Mouse (Mus musculus) liver, embryonic 13.5 days (tissue): Measurements from ENCODE around the gene Hjurp. TPM values are rescaled to one million over a fixed set of nuclear protein-coding genes. Genes with fewer than 3 reads are reported as not detected.

Experiments used
- ATAC-seq: fragments of 200-750 bp; cut with Nextera tagmentation; 2 replicates; pipeline ENCODE4 v1.8.0; 2017; ENCODE audit warnings: low read depth, mild to moderate bottlenecking, moderate number of reproducible peaks, moderate library complexity
- DNase-seq: peaks from one replicate; pipeline ENCODE4 v3.0.0; 2022
- H3K27ac ChIP-seq: fragments of 300-500 bp; sonication (generic); 2 replicates; pipeline ENCODE4 v1.5.1; 2015; ENCODE audit warnings: moderate library complexity, mild to moderate bottlenecking, inconsistent platforms
- H3K27me3 ChIP-seq: fragments of 300-500 bp; sonication (generic); 2 replicates; pipeline ENCODE4 v1.6.1; 2015; ENCODE audit warnings: mild to moderate bottlenecking, inconsistent platforms
- H3K36me3 ChIP-seq: fragments of 300-500 bp; sonication (generic); 2 replicates; pipeline ENCODE4 v1.6.1; 2015; ENCODE audit warnings: mild to moderate bottlenecking, inconsistent platforms
- H3K4me1 ChIP-seq: fragments of 300-500 bp; sonication (generic); replicated peaks from 2 replicates; pipeline ENCODE4 v1.6.1; 2015; ENCODE audit warnings: inconsistent platforms
- H3K4me2 ChIP-seq: fragments of 300-500 bp; sonication (generic); 2 replicates; pipeline ENCODE4 v1.6.1; 2015; ENCODE audit warnings: inconsistent platforms, mild to moderate bottlenecking, moderate library complexity
- H3K4me3 ChIP-seq: fragments of 300-500 bp; sonication (generic); replicated peaks from 2 replicates; pipeline ENCODE4 v1.5.1; 2015; ENCODE audit warnings: mild to moderate bottlenecking, inconsistent platforms
- H3K9ac ChIP-seq: fragments of 300-500 bp; sonication (generic); 2 replicates; pipeline ENCODE4 v1.6.1; 2015; ENCODE audit warnings: mild to moderate bottlenecking, inconsistent platforms
- H3K9me3 ChIP-seq: fragments of 300-500 bp; sonication (generic); replicated peaks from 2 replicates; pipeline ENCODE4 v1.6.1; 2016; ENCODE audit warnings: inconsistent platforms
- WGBS: fragments of 180-500 bp; shearing (Covaris S2); methylation state at CpG from one replicate; pipeline ENCODE4 v1.1.7; 2015; ENCODE audit not compliant: insufficient replicate concordance; 5-methylcytosine and 5-hydroxymethylcytosine counted together
- polyA plus RNA-seq: library from polyadenylated mRNA; unstranded; fragments of >200 nt; fragmentation: Nextera tagmentation; extraction: Ambion mirVana; gene quantifications from 2 replicates; pipeline ENCODE4 v1.2.1, GENCODE M21; 2015

The Hjurp gene
- 61.0 and 69.7 TPM in 2 replicates for polyA plus RNA-seq

DNA sequence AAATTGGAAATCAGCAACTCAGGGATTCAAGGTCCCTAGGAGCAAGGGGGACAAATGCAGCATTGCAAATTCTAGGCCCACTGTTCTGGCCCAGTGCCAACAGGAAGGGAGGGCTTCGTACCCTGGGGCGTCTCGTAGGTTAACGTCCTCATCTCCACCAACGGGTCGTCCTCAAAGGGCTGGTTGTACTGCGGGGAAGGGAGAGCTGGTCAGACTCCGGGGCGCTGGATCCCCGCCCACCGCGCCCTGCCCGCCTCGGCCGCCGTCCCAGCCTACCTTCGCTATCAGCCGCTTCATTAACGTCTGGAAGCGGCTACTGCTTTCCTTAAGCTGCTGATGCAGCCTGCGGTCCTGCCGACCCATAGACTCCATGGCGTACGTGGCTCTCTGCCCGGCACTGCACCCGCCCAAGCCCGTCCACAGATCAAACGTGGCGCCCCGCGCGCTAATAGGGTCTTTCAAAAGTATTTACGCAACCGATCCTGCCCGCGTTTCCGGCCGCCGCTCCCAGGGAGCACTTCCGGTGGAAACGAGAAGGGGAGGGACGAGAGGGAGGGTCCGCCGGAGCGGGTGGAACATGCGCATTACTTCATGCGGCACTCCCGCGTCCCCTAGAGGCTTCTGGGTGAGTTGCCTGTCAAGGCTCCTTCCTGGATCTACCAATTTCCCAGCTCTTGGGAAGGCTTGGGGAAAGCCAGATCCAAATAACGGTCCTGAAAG, at the start of gene Hjurp, which contains the start of gene Trpm8:
Hjurp (minus strand) TSS at position 536 of the 720 bp plus-strand sequence.
Trpm8 (plus strand) TSS at position 564 of the 720 bp plus-strand sequence.
- 1% methylated on average over 50 of the region's 50 CpGs for WGBS

DNA sequence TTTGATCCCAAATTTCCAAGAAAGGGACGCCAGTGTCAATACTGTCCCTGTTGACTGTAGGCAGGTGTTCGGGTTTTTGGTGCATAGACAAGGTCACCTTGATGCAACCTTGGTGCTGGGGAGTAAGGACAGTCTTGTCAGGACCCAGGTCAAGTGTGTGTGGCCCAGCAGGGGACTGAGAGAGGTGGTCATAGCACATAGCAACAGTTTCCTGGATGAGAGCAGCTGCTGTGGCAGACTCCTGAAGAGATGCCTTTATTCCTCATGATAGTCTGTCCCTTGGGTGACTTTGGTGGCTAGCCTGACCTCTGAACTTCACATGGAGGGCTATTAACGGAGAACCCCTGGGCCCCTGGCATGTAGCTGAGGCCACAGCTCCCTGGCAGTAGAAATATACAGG, 45.7 kb upstream of the Hjurp start:
- Histone ChIP-seq H3K27me3 (no peaks in the 10 kb centered on the region), H3K4me3 (no peak overlapping the region), H3K9me3 (no peaks in the 10 kb centered on the region), H3K4me2 (no peak overlapping the region), H3K36me3 (no peaks in the 10 kb centered on the region), H3K27ac (no peak overlapping the region), H3K9ac (no peak overlapping the region), H3K4me1 (no peaks in the 10 kb centered on the region)
- no peak for DNase-seq
- ATAC-seq, result no peak
- WGBS, result 50% methylated on average over 3 of the region's 3 CpGs

More for the DNA sequence above, at the start of gene Hjurp, which contains the start of gene Trpm8:
- DNase-seq (peak; percentile 100), ATAC-seq (peak; percentile 92)
- peak within 1 kb of the TSS; percentile 77 for H3K9ac ChIP-seq
- peaks cover 38% of the 10 kb centered on the region for H3K36me3 ChIP-seq
- H3K4me1 ChIP-seq, result peaks cover 52% of the 10 kb centered on the region
- no peaks in the 10 kb centered on the region for H3K27me3 ChIP-seq
- peak within 1 kb of the TSS; percentile 61 for H3K4me3 ChIP-seq
- no peaks in the 10 kb centered on the region for H3K9me3 ChIP-seq
- H3K27ac ChIP-seq, result peak within 1 kb of the TSS; percentile 83
- H3K4me2 ChIP-seq, result peak within 1 kb of the TSS; percentile 60

DNA sequence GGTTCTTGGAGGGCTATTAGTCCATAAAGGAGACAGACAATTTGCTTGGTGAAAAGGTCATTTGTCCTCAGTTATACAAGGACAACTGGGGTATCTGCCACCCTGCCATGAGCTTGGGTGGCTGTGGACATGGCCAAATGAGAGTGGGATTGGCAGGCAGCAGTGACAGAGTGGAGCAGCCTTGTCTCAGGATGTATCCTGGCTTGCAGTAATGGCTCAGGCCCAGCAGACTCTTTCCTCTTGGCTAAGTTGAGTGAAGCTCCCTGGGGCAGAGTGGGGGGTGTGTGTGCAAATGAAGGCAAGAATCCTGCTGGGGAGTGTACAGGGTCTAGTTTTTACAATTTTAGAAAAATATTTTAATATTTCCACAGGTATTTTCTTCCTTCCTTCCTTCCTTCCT, 44.7 kb upstream of the Hjurp start:
- Histone ChIP-seq H3K9me3 (no peaks in the 10 kb centered on the region), H3K27ac (no peak overlapping the region), H3K4me1 (no peaks in the 10 kb centered on the region), H3K4me3 (no peak overlapping the region), H3K27me3 (no peaks in the 10 kb centered on the region), H3K9ac (no peak overlapping the region), H3K4me2 (no peak overlapping the region), H3K36me3 (no peaks in the 10 kb centered on the region)
- ATAC-seq, result no peak
- no peak for DNase-seq

DNA sequence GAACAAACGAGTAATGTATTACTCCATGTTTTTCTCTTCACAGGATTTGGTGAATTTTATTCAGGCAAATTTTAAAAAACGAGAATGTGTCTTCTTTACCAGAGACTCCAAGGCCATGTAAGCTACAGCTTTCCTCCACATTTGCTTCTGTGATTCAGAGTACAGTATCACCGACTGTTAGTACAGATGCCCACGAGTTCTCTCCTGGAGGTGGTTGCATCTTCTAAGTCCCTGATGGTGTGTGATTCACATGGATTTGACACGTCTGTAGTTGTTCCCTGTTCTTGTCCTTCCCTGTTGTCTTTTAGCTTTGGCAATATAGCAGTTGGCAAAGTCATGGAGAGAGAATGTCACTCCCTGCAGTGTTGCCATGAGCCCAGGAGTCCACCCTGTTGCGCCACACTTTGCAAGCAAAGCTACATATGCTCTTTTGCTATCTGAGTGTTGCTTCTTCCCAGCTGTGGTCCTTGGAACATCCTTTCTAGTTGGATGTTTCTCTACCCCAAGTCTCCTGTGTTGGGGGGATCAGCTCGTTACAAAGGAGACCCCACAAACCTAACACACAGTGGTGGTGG, 43.5 kb upstream of the Hjurp start:
- H3K27ac ChIP-seq, result no peak overlapping the region
- no peak for DNase-seq
- no peak overlapping the region for H3K9ac ChIP-seq
- no peaks in the 10 kb centered on the region for H3K27me3 ChIP-seq
- 47% methylated on average over 7 of the region's 7 CpGs for WGBS
- no peaks in the 10 kb centered on the region for H3K9me3 ChIP-seq
- ATAC-seq, result no peak
- no peaks in the 10 kb centered on the region for H3K36me3 ChIP-seq
- H3K4me2 ChIP-seq, result no peak overlapping the region
- no peaks in the 10 kb centered on the region for H3K4me1 ChIP-seq
- H3K4me3 ChIP-seq, result no peak overlapping the region

DNA sequence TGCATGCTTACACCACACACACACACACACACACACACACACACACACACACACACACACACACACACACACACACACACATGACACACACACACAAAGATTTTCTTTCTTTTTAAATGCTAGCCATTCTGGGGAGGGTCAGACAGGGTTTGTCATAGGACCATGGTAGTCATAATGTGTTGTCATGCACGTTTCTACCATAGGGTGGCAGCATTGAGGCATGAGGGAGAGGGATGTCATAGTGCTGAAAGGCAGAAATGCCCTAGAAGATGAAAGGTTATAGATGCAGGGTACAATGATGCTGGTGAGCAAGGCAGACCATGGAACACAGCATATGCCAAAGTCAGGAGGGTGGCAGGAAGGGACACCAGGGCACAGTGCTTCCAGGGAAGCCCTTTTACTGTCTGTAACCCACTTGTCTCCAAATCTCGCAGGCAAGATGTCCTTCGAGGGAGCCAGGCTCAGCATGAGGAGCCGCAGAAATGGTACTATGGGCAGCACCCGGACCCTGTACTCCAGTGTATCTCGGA, 41.2 kb upstream of the Hjurp start:
- DNase-seq, result no peak
- 56% methylated on average over 6 of the region's 6 CpGs for WGBS
- no peak overlapping the region for H3K4me2 ChIP-seq

DNA sequence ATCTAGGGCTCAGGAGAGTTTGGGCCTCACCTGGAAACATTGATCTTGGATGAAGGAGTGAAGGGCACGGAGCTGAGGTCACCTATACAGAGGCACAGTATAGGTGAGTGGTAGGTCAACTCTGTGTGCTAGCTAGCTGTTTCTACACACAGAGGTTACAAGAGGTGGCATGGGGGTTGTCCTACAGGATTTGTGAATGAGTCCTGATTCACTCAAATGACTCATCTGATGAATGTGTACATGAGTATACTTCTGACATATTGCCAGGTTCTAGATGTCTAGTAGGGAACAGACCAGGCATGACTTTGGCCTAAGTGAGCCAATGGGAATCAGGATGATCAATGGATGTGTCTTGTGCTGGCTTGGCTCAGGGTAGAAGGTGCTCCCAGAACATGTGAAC, 39.8 kb upstream of the Hjurp start:
- DNase-seq (no peak), ATAC-seq (no peak)
- H3K36me3 ChIP-seq, result no peaks in the 10 kb centered on the region
- no peak overlapping the region for H3K4me2 ChIP-seq
- no peaks in the 10 kb centered on the region for H3K9me3 ChIP-seq
- H3K27me3 ChIP-seq, result no peaks in the 10 kb centered on the region
- no peak overlapping the region for H3K4me3 ChIP-seq
- no peaks in the 10 kb centered on the region for H3K4me1 ChIP-seq
- H3K9ac ChIP-seq, result no peak overlapping the region
- H3K27ac ChIP-seq, result no peak overlapping the region
- 75% methylated on average over 1 of the region's 1 CpGs for WGBS

More for the DNA sequence above, 41.2 kb upstream of the Hjurp start:
- H3K27ac ChIP-seq, result no peak overlapping the region
- no peaks in the 10 kb centered on the region for H3K9me3 ChIP-seq
- H3K4me1 ChIP-seq, result no peaks in the 10 kb centered on the region
- no peak overlapping the region for H3K4me3 ChIP-seq
- H3K9ac ChIP-seq, result no peak overlapping the region
- no peaks in the 10 kb centered on the region for H3K27me3 ChIP-seq
- no peaks in the 10 kb centered on the region for H3K36me3 ChIP-seq
- ATAC-seq, result no peak

DNA sequence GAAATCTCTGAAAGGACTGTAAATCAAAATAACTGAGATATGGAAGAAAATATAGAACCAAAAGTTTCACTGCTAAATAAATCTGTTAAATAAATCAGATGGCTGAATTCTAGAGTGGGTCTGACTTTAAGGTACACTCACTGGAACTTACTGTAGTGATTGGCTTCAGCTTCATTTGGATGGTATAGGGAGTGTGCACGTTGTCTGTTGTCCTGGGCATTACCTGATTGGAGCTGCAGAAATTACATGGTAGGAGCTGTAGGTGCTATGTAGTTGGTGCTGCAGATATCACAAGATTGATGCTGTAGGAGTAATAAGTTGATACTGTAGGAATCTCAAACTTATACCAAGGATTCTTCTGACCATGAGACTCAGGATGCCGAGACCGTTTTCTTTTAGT, 32.9 kb upstream of the Hjurp start:
- H3K4me2 ChIP-seq, result no peak overlapping the region
- WGBS, result 51% methylated on average over 3 of the region's 3 CpGs
- H3K36me3 ChIP-seq, result no peaks in the 10 kb centered on the region
- DNase-seq (no peak), ATAC-seq (0 out of 2 replicates have a peak, but pooled peaks have one; percentile 23)
- no peak overlapping the region for H3K27ac ChIP-seq
- no peak overlapping the region for H3K9ac ChIP-seq
- no peaks in the 10 kb centered on the region for H3K4me1 ChIP-seq
- no peak overlapping the region for H3K4me3 ChIP-seq
- H3K9me3 ChIP-seq, result peaks cover 11% of the 10 kb centered on the region; the same call in 1 of the 2 replicates
- H3K27me3 ChIP-seq, result no peaks in the 10 kb centered on the region

DNA sequence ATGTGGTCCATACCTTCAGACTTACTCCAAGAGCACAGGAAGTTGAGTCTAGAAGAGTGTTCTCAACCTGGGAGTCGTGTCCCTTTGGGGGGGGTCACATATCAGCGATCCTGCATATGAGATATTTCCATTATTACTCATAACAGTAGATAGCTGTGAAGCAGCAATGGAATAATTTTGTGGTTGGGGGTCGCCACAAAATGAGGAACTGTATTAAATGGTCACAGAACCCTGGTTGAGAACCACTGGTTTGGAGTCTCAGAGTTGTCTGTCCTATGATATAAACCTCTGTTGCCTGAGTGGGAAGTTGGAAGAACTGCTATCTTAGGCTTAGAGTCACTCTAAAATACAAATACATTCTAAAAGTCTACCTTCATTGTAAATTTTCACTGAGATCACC, 32.5 kb upstream of the Hjurp start:
- H3K9me3 ChIP-seq, result peaks cover 11% of the 10 kb centered on the region; the same call in 1 of the 2 replicates
- H3K36me3 ChIP-seq, result no peaks in the 10 kb centered on the region
- 29% methylated on average over 3 of the region's 3 CpGs for WGBS
- H3K27me3 ChIP-seq, result no peaks in the 10 kb centered on the region
- no peak overlapping the region for H3K27ac ChIP-seq
- ATAC-seq (no peak), DNase-seq (no peak)
- H3K4me1 ChIP-seq, result no peaks in the 10 kb centered on the region
- no peak overlapping the region for H3K9ac ChIP-seq
- no peak overlapping the region for H3K4me2 ChIP-seq
- no peak overlapping the region for H3K4me3 ChIP-seq

DNA sequence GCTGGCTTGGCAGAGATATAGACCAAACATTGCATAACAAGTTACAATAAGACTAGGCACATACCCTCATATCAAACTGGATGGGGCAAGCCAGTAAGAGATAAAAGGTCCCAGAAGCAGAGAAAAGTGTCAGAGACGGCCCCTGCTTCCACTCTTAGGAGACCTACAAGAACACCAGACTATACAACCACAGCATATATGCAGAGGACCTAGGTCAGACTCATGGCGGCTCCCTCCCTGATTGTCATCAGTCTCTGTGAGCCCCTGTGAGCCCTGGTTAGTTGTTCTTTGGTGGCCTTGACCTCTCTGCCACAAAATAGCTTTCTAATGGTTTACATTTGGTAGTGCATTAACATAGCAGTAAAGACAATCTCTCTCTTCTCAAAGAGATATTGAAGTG, 31.6 kb upstream of the Hjurp start:
- DNase-seq, result no peak
- 37% methylated on average over 2 of the region's 2 CpGs for WGBS
- H3K9me3 ChIP-seq, result peaks cover 18% of the 10 kb centered on the region

DNA sequence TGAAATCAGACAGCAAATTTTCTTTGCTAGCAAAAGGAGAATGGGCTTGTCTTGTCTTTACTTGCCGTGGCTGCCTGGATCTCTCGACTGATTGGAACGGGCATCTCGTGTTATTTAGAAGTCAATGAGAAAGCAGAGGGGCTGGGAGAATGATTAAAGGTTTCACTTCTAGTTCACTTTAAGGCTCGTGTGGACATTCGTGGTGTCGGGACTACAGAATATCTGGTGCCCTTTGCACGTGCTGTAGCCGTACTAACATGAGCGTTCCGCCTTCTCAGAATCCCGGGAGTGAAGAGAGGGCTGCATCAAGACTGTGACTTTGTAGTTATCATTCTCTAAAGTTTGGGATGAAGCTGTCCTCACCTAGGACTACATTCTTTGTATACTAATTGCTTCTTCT, 29.7 kb upstream of the Hjurp start:
- ATAC-seq (no peak), DNase-seq (no peak)
- Histone ChIP-seq H3K9me3 (peaks cover 26% of the 10 kb centered on the region), H3K27me3 (no peaks in the 10 kb centered on the region), H3K4me3 (no peak overlapping the region), H3K9ac (no peak overlapping the region), H3K4me1 (no peaks in the 10 kb centered on the region), H3K36me3 (no peaks in the 10 kb centered on the region), H3K27ac (no peak overlapping the region), H3K4me2 (no peak overlapping the region)
- 55% methylated on average over 12 of the region's 12 CpGs for WGBS

More for the DNA sequence above, 31.6 kb upstream of the Hjurp start:
- Histone ChIP-seq H3K27me3 (no peaks in the 10 kb centered on the region), H3K9ac (no peak overlapping the region), H3K36me3 (no peaks in the 10 kb centered on the region), H3K4me3 (no peak overlapping the region), H3K4me2 (no peak overlapping the region), H3K4me1 (no peaks in the 10 kb centered on the region), H3K27ac (no peak overlapping the region)
- no peak for ATAC-seq

DNA sequence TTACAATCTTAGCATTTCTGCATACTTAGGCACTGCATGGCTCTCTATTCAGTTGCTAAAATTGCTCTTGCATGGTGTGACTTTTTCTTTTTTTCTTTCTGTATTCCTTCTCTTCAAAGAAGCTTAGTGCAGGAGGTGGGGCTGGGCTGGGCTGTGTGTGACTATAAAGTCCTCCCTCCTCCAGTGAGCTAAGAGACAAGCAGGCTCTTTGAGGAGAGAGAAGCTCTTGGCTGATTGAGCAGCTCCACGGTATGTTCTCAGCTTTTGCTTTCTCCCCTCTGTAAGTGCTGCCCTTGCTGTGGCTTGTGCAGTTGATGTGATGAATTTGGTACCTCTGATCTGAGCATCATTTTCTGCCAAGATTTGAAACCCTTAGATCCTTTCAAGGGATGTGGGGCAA, 29.1 kb upstream of the Hjurp start:
- H3K4me2 ChIP-seq, result no peak overlapping the region
- no peak overlapping the region for H3K9ac ChIP-seq
- H3K36me3 ChIP-seq, result no peaks in the 10 kb centered on the region
- WGBS, result 48% methylated on average over 1 of the region's 1 CpGs
- H3K4me3 ChIP-seq, result no peak overlapping the region
- no peak overlapping the region for H3K27ac ChIP-seq
- H3K27me3 ChIP-seq, result no peaks in the 10 kb centered on the region
- no peaks in the 10 kb centered on the region for H3K4me1 ChIP-seq
- ATAC-seq (no peak), DNase-seq (no peak)
- peaks cover 26% of the 10 kb centered on the region for H3K9me3 ChIP-seq
